ENCODE assay signal across 15 mouse cellular contexts in the genomic region with DNA sequence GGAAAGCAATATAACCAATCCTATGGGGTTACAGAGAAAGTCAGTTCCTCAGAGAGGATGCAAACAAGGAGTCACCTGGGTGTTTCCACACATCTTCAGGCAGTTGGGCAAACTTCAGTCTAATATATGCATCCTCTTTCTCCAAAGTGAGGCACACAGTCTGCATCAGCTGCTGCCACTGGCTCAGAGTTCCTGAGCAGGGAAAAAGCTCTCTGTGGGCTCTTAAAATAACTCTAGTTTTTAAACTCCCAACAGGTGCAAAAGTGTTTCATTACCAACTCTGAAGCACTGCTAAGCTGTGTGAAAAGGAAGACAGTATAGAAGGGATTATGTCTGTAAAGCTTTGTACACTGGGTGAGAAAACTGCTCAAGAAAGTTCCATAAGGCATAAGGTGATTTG.
"Had no signal": no experiment of that assay in that cellular context is flagged by ENCODE, and none has a peak within 500 bp of the region (broad histone marks: within the 10 kb centered on the region; RNA-seq: fewer than 3 reads in every experiment).

No protein-coding gene starts in this region.

- DNase-seq: retina, postnatal 1 day; right cerebral cortex, adult 18-20 months; right cerebral cortex, postnatal 14 days; right cerebral cortex, postnatal 25 days; right cerebral cortex, postnatal 4 days; spleen, adult 18-20 months; thymus, adult 18-20 months; thymus, adult 2 months; thymus, postnatal 14 days; thymus, postnatal 25 days; thymus, postnatal 36 days; thymus, postnatal 4 days had no signal

- H3K27ac ChIP-seq: neural tube, embryonic 15.5 days; stomach, embryonic 15.5 days; stomach, postnatal 0 days had no signal

- H3K36me3 ChIP-seq: neural tube, embryonic 15.5 days; stomach, embryonic 15.5 days had no signal

- H3K4me2 ChIP-seq: neural tube, embryonic 15.5 days; stomach, embryonic 15.5 days had no signal

- H3K9me3 ChIP-seq: neural tube, embryonic 15.5 days; stomach, embryonic 15.5 days had no signal

- H3K4me3 ChIP-seq: neural tube, embryonic 15.5 days; stomach, embryonic 15.5 days had no signal

- H3K27me3 ChIP-seq: neural tube, embryonic 15.5 days; stomach, embryonic 15.5 days had no signal

- H3K9ac ChIP-seq: neural tube, embryonic 15.5 days; stomach, embryonic 15.5 days had no signal

- H3K4me1 ChIP-seq: neural tube, embryonic 15.5 days; stomach, embryonic 15.5 days had no signal
